Mouse (Mus musculus): ENCODE measurements around the gene Axdnd1.

- no peak for TF ChIP-seq CTCF (IDR thresholded peaks at IDR 0.05; ENCODE audit: control insufficient read depth, insufficient read depth, insufficient read length)
- TF ChIP-seq MAX (IDR thresholded peaks at IDR 0.05): no peak
- TF ChIP-seq FOSL1 (IDR thresholded peaks at IDR 0.05; ENCODE audit: insufficient read depth, low read length, poor library complexity, severe bottlenecking): no peak
- TF ChIP-seq USF1 (IDR thresholded peaks at IDR 0.05; ENCODE audit: low read depth): no peak
- no peak for TF ChIP-seq MYOD1 (IDR thresholded peaks at IDR 0.05; ENCODE audit: control insufficient read depth, insufficient read length, low read depth)
- TF ChIP-seq CEBPB (IDR thresholded peaks at IDR 0.05; ENCODE audit: low read depth): no peak
Observed at GRCm38 (mm10) chr1:156386880-156387279, 34.1 kb downstream of the Axdnd1 start.

All from C2C12 (cell line).